Comparison of ENCODE assay signal across 12 mouse cellular contexts in the genomic region with DNA sequence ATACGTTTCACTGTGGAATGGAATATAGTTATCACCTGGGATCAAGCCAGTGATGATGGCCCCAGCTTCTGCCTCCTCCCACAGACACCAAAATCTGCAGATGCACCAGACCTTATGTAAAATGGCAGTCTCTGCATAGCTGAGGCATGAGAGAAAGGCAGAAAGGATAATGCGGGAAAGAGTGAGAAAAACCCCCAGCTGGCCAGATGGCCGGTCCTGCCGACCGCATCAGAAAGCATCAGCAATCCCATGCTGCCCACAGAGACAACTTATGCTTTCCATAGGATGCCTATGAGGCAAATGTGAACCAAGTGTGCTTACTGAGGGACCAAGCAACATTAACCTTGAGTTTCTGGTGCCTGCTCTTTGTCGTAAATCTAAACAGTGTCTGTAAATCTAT.
"Had no signal": no experiment of that assay in that cellular context is flagged by ENCODE, and none has a peak within 500 bp of the region (broad histone marks: within the 10 kb centered on the region; RNA-seq: fewer than 3 reads in every experiment).

No protein-coding gene starts in this region.

- ATAC-seq: intestine, postnatal 0 days; liver, embryonic 12.5 days had no signal

- DNase-seq: kidney, postnatal 25 days; liver; lung, adult 18-20 months; lung, postnatal 10 days; lung, postnatal 36 days; midbrain, embryonic 14.5 days; right cerebral cortex, postnatal 14 days; spleen, adult 18-20 months; thymus, adult 18-20 months; thymus, postnatal 36 days had no signal
